Mouse (Mus musculus) liver, adult (tissue): ENCODE measurements around the gene Bfsp1.

ENCODE experiments used
- GATA4 ChIP-seq: IDR thresholded peaks from 2 replicates; pipeline ENCODE4 v1.6.1; 2014; ENCODE audit warnings: mild to moderate bottlenecking, low read length; ENCODE audit not compliant: insufficient replicate concordance

Gene Bfsp1

GRCm38 (mm10) chr2:143862484-143863231, at the start of gene Bfsp1:
TSS of gene Bfsp1 (minus strand) at chr2:143863173.
- TF ChIP-seq GATA4, result no peak

- TF ChIP-seq GATA4, result no peak
These were observed 49.2 kb upstream of the Bfsp1 start for GRCm38 (mm10) chr2:143912199-143912598.

- TF ChIP-seq GATA4, result no peak
These were observed 46.3 kb upstream of the Bfsp1 start for GRCm38 (mm10) chr2:143909230-143909629.

GRCm38 (mm10) chr2:143904896-143905295, 41.9 kb upstream of the Bfsp1 start:
- no peak for TF ChIP-seq GATA4

- no peak for TF ChIP-seq GATA4
These were observed 40.5 kb upstream of the Bfsp1 start for GRCm38 (mm10) chr2:143903376-143904045.

- no peak for TF ChIP-seq GATA4
These were observed 37.9 kb upstream of the Bfsp1 start for GRCm38 (mm10) chr2:143900821-143901351.

GRCm38 (mm10) chr2:143899470-143900220, 36.7 kb upstream of the Bfsp1 start:
- TF ChIP-seq GATA4, result no peak

GRCm38 (mm10) chr2:143891302-143892048, 28.5 kb upstream of the Bfsp1 start:
- TF ChIP-seq GATA4, result no peak

GRCm38 (mm10) chr2:143889860-143890433, 27.0 kb upstream of the Bfsp1 start:
- no peak for TF ChIP-seq GATA4

GRCm38 (mm10) chr2:143889131-143889859, 26.3 kb upstream of the Bfsp1 start:
- no peak for TF ChIP-seq GATA4

- TF ChIP-seq GATA4, result no peak
These were observed 19.8 kb upstream of the Bfsp1 start for GRCm38 (mm10) chr2:143882606-143883288.

GRCm38 (mm10) chr2:143882002-143882401, 19.0 kb upstream of the Bfsp1 start:
- TF ChIP-seq GATA4, result no peak

- TF ChIP-seq GATA4, result no peak
These were observed 16.3 kb upstream of the Bfsp1 start for GRCm38 (mm10) chr2:143879311-143879710.
